Mouse (Mus musculus) thymus, postnatal 10 days (tissue): ENCODE measurements at regions not wholly inside any gene's neighbourhood (a gene's known extent, or its start where the extent isn't known, plus 50 kb on each side); places are given as distances from the start of the nearest gene placed in this dataset.

ENCODE experiments used
- DNase-seq, 2 experiments: peaks; one replicate each; pipeline ENCODE4 v3.0.0; 2021; ENCODE audit warnings: low spot score in 2 of 2

- DNase-seq: no peak
Observed at GRCm38 (mm10) chr6:117279297-117279696, 111.0 kb downstream of the Cxcl12 start.

- no peak for DNase-seq
Observed at GRCm38 (mm10) chr6:117279786-117280411, 111.6 kb downstream of the Cxcl12 start.

GRCm38 (mm10) chr6:117280911-117281310, 112.6 kb downstream of the Cxcl12 start:
- DNase-seq: no peak

GRCm38 (mm10) chr6:117283616-117284015, 115.3 kb downstream of the Cxcl12 start:
- no peak for DNase-seq

GRCm38 (mm10) chr6:117284376-117285106, 116.2 kb downstream of the Cxcl12 start:
- DNase-seq: no peak

GRCm38 (mm10) chr6:117287396-117287795, 119.1 kb downstream of the Cxcl12 start:
- no peak for DNase-seq

GRCm38 (mm10) chr6:117293780-117294465, 125.6 kb downstream of the Cxcl12 start:
- DNase-seq: no peak

GRCm38 (mm10) chr6:117297918-117298317, 129.6 kb downstream of the Cxcl12 start:
- no peak for DNase-seq

- DNase-seq: no peak
Observed at GRCm38 (mm10) chr6:117299503-117300288, 131.4 kb downstream of the Cxcl12 start.

GRCm38 (mm10) chr6:117303361-117303760, 135.0 kb downstream of the Cxcl12 start:
- no peak for DNase-seq

GRCm38 (mm10) chr6:117305736-117306250, 137.5 kb downstream of the Cxcl12 start:
- DNase-seq: no peak

- DNase-seq: no peak
Observed at GRCm38 (mm10) chr6:117308636-117309035, 140.3 kb downstream of the Cxcl12 start.

- no peak for DNase-seq
Observed at GRCm38 (mm10) chr6:117312891-117313781, 144.8 kb downstream of the Cxcl12 start.

GRCm38 (mm10) chr6:117313944-117314566, 145.7 kb downstream of the Cxcl12 start:
- no peak for DNase-seq

GRCm38 (mm10) chr6:117323301-117323700, 155.0 kb downstream of the Cxcl12 start:
- DNase-seq: no peak

- DNase-seq: no peak
Observed at GRCm38 (mm10) chr6:117323850-117324249, 155.5 kb downstream of the Cxcl12 start.

- DNase-seq: no peak
Observed at GRCm38 (mm10) chr6:117326835-117327775, 158.8 kb downstream of the Cxcl12 start.

GRCm38 (mm10) chr6:117329164-117329939, 161.0 kb downstream of the Cxcl12 start:
- no peak for DNase-seq
